Mouse (Mus musculus): ENCODE measurements around the gene Tmed11.
"Not testable (repeated sequence)": the region's sequence is repeated elsewhere in the genome, so short reads cannot be mapped to it uniquely, and the experiment has no call there.

- TF ChIP-seq CTCF (IDR thresholded peaks at IDR 0.05; ENCODE audit: control insufficient read depth, insufficient read depth, insufficient read length); USF1 (IDR thresholded peaks at IDR 0.05; ENCODE audit: low read depth); MYOG (IDR thresholded peaks at IDR 0.05; ENCODE audit: control insufficient read depth, extremely low read depth, insufficient read length): not testable (repeated sequence)
These were observed 43.9 kb downstream of the Tmed11 start for GRCm38 (mm10) chr5:108751258-108751657.
